Mouse (Mus musculus): ENCODE measurements around the gene D2hgdh. TPM values are rescaled to one million over a fixed set of nuclear protein-coding genes. Genes with fewer than 3 reads are reported as not detected.
"Not testable (repeated sequence)": the region's sequence is repeated elsewhere in the genome, so short reads cannot be mapped to it uniquely, and the experiment has no call there.

Gene D2hgdh
- polyA plus RNA-seq, 1 experiment from 2014 or later: 16.1 TPM

DNA sequence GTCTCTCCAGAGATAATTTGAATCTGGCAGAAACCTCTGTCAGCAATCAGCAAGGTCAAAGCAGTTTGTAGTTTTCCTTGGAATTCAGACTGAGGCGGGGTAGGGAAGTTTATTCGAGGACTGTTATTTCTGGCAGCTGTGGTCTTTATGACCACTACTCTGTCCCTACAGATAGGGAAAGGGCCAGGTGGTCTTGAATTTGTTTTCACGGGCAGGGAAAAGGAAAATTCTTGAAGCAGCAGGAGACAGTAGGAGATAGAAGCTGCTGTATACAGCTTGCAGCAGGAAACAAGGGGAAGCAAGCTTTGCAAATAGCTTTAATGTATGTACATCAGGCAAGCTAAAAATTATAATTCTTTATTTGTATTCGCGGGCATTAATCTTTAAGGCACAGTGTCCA lies 76.6 kb downstream of the D2hgdh start:
- not testable (repeated sequence) for H3K27me3 ChIP-seq (ENCODE audit: insufficient read depth, poor library complexity, severe bottlenecking); DNase-seq (ENCODE audit: low spot score); H3K36me3 ChIP-seq; H3K4me1 ChIP-seq (replicated peaks); H3K27ac ChIP-seq; H3K4me3 ChIP-seq; H3K9me3 ChIP-seq
- 79% methylated on average over 5 of the region's 5 CpGs for WGBS

Other genes starting within 250 kb of the D2hgdh start
- 177 and 215 TPM in 2 replicates for gene Stk25, start 166.2 kb upstream of the D2hgdh start, polyA plus RNA-seq (2016; fragmentation: Nextera tagmentation; extraction: Ambion mirVana)
- gene Bok, start 139.2 kb upstream of the D2hgdh start, polyA plus RNA-seq (2016; fragmentation: Nextera tagmentation; extraction: Ambion mirVana): 38.7 and 41.6 TPM in 2 replicates
- gene Atg4b, start 73.4 kb upstream of the D2hgdh start, polyA plus RNA-seq (2016; fragmentation: Nextera tagmentation; extraction: Ambion mirVana): 83.7 and 103 TPM in 2 replicates
- 40.7 and 48.8 TPM in 2 replicates for gene Thap4, start 70.0 kb upstream of the D2hgdh start, polyA plus RNA-seq (2016; fragmentation: Nextera tagmentation; extraction: Ambion mirVana)
- 228 and 263 TPM in 2 replicates for gene Dtymk, start 23.0 kb upstream of the D2hgdh start, polyA plus RNA-seq (2016; fragmentation: Nextera tagmentation; extraction: Ambion mirVana)
- 17.4 and 24.4 TPM in 2 replicates for gene Ing5, start 20.9 kb upstream of the D2hgdh start, polyA plus RNA-seq (2016; fragmentation: Nextera tagmentation; extraction: Ambion mirVana)
- not detected in 2 replicates for gene Gal3st2, start 36.4 kb downstream of the D2hgdh start, polyA plus RNA-seq (2016; fragmentation: Nextera tagmentation; extraction: Ambion mirVana)
- gene Gal3st2b, start 93.4 kb downstream of the D2hgdh start, polyA plus RNA-seq (2016; fragmentation: Nextera tagmentation; extraction: Ambion mirVana): not detected in 2 replicates
- not detected in 2 replicates for gene Gal3st2c, start 165.6 kb downstream of the D2hgdh start, polyA plus RNA-seq (2016; fragmentation: Nextera tagmentation; extraction: Ambion mirVana)
- not detected in 2 replicates for gene Neu4, start 195.5 kb downstream of the D2hgdh start, polyA plus RNA-seq (2016; fragmentation: Nextera tagmentation; extraction: Ambion mirVana)
- 0.08 TPM in 1 of 2 replicates, not detected in the other for gene Pdcd1, start 227.6 kb downstream of the D2hgdh start, polyA plus RNA-seq (2016; fragmentation: Nextera tagmentation; extraction: Ambion mirVana)

Measured in hindbrain, embryonic 10.5 days (tissue).